Mouse (Mus musculus) hindbrain, embryonic 11.5 days (tissue): ENCODE data around the gene Cul4a. TPM values are rescaled to one million over a fixed set of nuclear protein-coding genes. Genes with fewer than 3 reads are reported as not detected.
"Not testable (repeated sequence)": the region's sequence is repeated elsewhere in the genome, so short reads cannot be mapped to it uniquely, and the experiment has no call there.

Experiments
- ATAC-seq: fragments of 200-750 bp; cut with Nextera tagmentation; 2 replicates; pipeline ENCODE4 v1.8.0; 2017; ENCODE audit warnings: mild to moderate bottlenecking, moderate TSS enrichment, moderate library complexity; ENCODE audit not compliant: low FRiP score
- DNase-seq: peaks from one replicate; pipeline ENCODE4 v3.0.0-alpha.2; 2015; ENCODE audit warnings: low spot score
- H3K27ac ChIP-seq: fragments of 300-500 bp; sonication (generic); 2 replicates; pipeline ENCODE4 v1.5.1; 2014; ENCODE audit warnings: mild to moderate bottlenecking, low read depth, low read length
- H3K27me3 ChIP-seq: fragments of 300-500 bp; sonication (generic); 2 replicates; pipeline ENCODE4 v1.6.1; 2014; ENCODE audit warnings: mild to moderate bottlenecking, low read length, moderate library complexity, mixed read lengths; ENCODE audit not compliant: control insufficient read depth, insufficient read depth
- H3K36me3 ChIP-seq: fragments of 300-500 bp; sonication (generic); 2 replicates; pipeline ENCODE4 v1.6.1; 2014; ENCODE audit warnings: mild to moderate bottlenecking, low read length, moderate library complexity, mixed read lengths; ENCODE audit not compliant: control insufficient read depth, insufficient read depth
- H3K4me1 ChIP-seq: fragments of 300-500 bp; sonication (generic); replicated peaks from 2 replicates; pipeline ENCODE4 v1.6.1; 2014; ENCODE audit warnings: low read length, mixed read lengths; ENCODE audit not compliant: control insufficient read depth, insufficient read depth
- H3K4me2 ChIP-seq: fragments of 300-500 bp; sonication (generic); replicated peaks from 2 replicates; pipeline ENCODE4 v1.6.1; 2014; ENCODE audit warnings: mild to moderate bottlenecking, low read depth, low read length
- H3K4me3 ChIP-seq: fragments of 300-500 bp; sonication (generic); 2 replicates; pipeline ENCODE4 v1.5.1; 2014; ENCODE audit warnings: low read depth, low read length
- H3K9ac ChIP-seq: fragments of 300-500 bp; sonication (generic); 2 replicates; pipeline ENCODE4 v1.6.1; 2014; ENCODE audit warnings: low read depth, low read length
- H3K9me3 ChIP-seq: fragments of 300-500 bp; sonication (generic); 2 replicates; pipeline ENCODE4 v1.6.1; 2016; ENCODE audit warnings: low read length; ENCODE audit not compliant: control insufficient read depth
- WGBS: fragments of 180-500 bp; shearing (Covaris S2); extraction: QIAGEN DNeasy Blood & Tissue Kit; methylation state at CpG from one replicate; pipeline ENCODE4 v1.1.7; 2014; 5-methylcytosine and 5-hydroxymethylcytosine counted together
- polyA plus RNA-seq: library from polyadenylated mRNA; unstranded; fragments of >200 nt; fragmentation: Nextera tagmentation; extraction: Ambion mirVana; gene quantifications from 2 replicates; pipeline ENCODE4 v1.2.1, GENCODE M21; 2014

Cul4a gene
- polyA plus RNA-seq = 83.5 and 93.0 TPM in 2 replicates

GRCm38 (mm10) chr8:13105087-13105881 is at the start of gene Cul4a, which contains the start of gene Pcid2:
Gene Cul4a, plus strand, starts transcription at chr8:13105621.
Gene Pcid2, minus strand, starts transcription at chr8:13105459.
- Histone ChIP-seq H3K27me3 (no peaks in the 10 kb centered on the region), H3K9me3 (no peaks in the 10 kb centered on the region), H3K4me3 (peak within 1 kb of the TSS; percentile 86), H3K36me3 (no peaks in the 10 kb centered on the region), H3K4me1 (peaks cover 5% of the 10 kb centered on the region), H3K9ac (peak within 1 kb of the TSS; percentile 92), H3K27ac (peak within 1 kb of the TSS; percentile 73), H3K4me2 (peak within 1 kb of the TSS; percentile 90)
- DNase-seq (peak; percentile 99), ATAC-seq (peak; percentile 97)
- under 1% methylated on average over 73 of the region's 87 CpGs for WGBS

- ATAC-seq (no peak), DNase-seq (no peak)
- H3K4me3 ChIP-seq = no peak overlapping the region
- H3K4me1 ChIP-seq = no peaks in the 10 kb centered on the region
- H3K27me3 ChIP-seq = no peaks in the 10 kb centered on the region
- 84% methylated on average over 4 of the region's 4 CpGs for WGBS
- H3K27ac ChIP-seq = no peak overlapping the region
- H3K9me3 ChIP-seq = no peaks in the 10 kb centered on the region
- no peak overlapping the region for H3K9ac ChIP-seq
- no peak overlapping the region for H3K4me2 ChIP-seq
- no peaks in the 10 kb centered on the region for H3K36me3 ChIP-seq
Measured at GRCm38 (mm10) chr8:13057351-13057750, 48.1 kb upstream of the Cul4a start.

- Histone ChIP-seq H3K4me3 (no peak within 1 kb of the TSS), H3K9ac (no peak within 1 kb of the TSS), H3K36me3 (no peaks in the 10 kb centered on the region), H3K27ac (no peak within 1 kb of the TSS), H3K4me1 (no peaks in the 10 kb centered on the region), H3K27me3 (no peaks in the 10 kb centered on the region), H3K9me3 (no peaks in the 10 kb centered on the region), H3K4me2 (no peak within 1 kb of the TSS)
- no peak for DNase-seq
- WGBS = 82% methylated on average over 17 of the region's 17 CpGs
- no peak for ATAC-seq
Measured at GRCm38 (mm10) chr8:13060441-13061150, 44.8 kb upstream of the Cul4a start, which contains the start of gene Proz. Gene Proz, plus strand, starts transcription at chr8:13060914.

DNA sequence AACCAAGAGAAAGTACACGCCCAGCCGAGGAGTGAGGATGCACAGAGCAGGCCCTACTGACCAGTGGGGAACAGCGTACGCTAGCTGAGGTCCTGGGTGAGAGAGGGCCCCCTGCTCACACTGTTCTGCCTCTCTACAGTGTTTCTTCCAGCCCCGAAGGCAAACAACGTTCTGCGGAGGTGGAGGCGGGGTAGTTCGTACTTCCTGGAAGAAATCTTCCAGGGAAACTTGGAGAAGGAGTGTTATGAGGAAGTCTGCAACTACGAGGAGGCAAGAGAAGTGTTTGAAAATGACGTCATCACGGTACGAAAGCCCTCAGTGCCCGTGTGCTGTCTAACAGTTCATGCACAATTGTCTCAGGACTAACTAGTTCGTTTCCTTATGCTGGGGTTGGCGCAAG is 42.3 kb upstream of the Cul4a start:
- Histone ChIP-seq H3K4me3 (no peak overlapping the region), H3K4me1 (no peaks in the 10 kb centered on the region), H3K27me3 (no peaks in the 10 kb centered on the region), H3K36me3 (no peaks in the 10 kb centered on the region), H3K4me2 (no peak overlapping the region), H3K27ac (no peak overlapping the region), H3K9me3 (no peaks in the 10 kb centered on the region), H3K9ac (no peak overlapping the region)
- ATAC-seq (no peak), DNase-seq (no peak)
- WGBS = 81% methylated on average over 16 of the region's 16 CpGs

DNA sequence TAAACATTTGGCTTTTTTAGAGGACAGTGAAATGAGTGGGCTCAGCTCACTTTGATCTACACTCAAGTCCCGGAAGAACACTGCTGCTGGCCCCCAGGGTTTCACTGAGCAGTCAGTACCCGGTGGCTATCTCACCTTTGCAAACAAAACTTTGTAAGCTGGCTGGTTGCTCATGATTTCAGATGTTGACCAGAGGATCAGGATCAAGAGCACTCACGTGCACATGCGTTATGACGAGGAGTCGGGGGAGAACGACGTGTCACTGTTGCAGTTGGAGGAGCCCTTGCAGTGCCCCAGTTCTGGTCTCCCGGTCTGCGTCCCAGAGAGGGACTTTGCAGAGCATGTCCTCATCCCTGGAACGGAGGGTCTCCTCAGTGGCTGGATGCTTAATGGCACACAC is 32.2 kb upstream of the Cul4a start:
- Histone ChIP-seq H3K4me1 (no peaks in the 10 kb centered on the region), H3K27ac (no peak overlapping the region), H3K27me3 (no peaks in the 10 kb centered on the region), H3K4me3 (no peak overlapping the region), H3K9me3 (no peaks in the 10 kb centered on the region), H3K9ac (no peak overlapping the region), H3K4me2 (no peak overlapping the region), H3K36me3 (peaks cover 8% of the 10 kb centered on the region; the same call in 1 of the 2 replicates)
- DNase-seq = no peak
- ATAC-seq = no peak
- 91% methylated on average over 11 of the region's 11 CpGs for WGBS

DNA sequence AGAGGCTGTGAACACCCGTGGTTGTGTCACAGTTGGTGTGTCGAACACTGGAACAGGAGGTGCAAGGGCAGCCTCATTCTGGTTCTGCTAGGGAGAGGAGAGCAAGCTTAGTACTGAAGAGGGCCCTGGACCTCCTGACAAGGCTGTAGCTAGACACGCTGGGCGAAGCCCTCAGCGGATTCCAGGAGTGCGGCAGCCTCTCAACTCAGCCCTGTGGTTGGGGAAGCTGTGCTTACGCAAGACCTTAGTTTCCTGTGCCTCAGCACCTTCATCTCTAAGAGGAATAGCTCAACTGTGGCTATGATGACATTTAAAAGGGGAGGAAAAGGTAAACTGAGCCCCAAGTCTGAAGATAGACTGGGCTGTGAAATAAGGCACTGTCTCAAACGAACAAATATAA is 30.4 kb upstream of the Cul4a start:
- no peaks in the 10 kb centered on the region for H3K27me3 ChIP-seq
- no peak overlapping the region for H3K4me2 ChIP-seq
- H3K27ac ChIP-seq = no peak overlapping the region
- peaks cover 15% of the 10 kb centered on the region; the same call in 1 of the 2 replicates for H3K36me3 ChIP-seq
- H3K4me1 ChIP-seq = no peaks in the 10 kb centered on the region
- no peaks in the 10 kb centered on the region for H3K9me3 ChIP-seq
- no peak overlapping the region for H3K4me3 ChIP-seq
- ATAC-seq = no peak
- H3K9ac ChIP-seq = no peak overlapping the region
- WGBS = 96% methylated on average over 8 of the region's 8 CpGs
- DNase-seq = no peak

DNA sequence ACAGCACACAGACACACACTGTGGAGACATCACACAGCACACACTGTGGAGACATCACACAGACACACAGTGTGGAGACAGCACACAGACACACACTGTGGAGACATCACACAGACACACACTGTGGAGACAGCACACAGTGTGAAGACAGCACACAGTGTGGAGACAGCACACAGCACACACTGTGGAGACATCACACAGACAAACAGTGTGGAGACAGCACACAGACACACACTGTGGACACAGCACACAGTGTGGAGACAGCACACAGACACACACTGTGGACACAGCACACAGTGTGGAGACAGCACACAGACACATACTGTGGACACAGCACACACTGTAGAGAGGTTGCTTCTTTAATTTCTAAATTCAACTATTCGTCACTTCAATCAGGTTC is 29.8 kb upstream of the Cul4a start:
- H3K27me3 ChIP-seq, H3K9ac ChIP-seq, H3K27ac ChIP-seq, H3K4me2 ChIP-seq, H3K4me1 ChIP-seq, ATAC-seq, DNase-seq, H3K4me3 ChIP-seq, H3K9me3 ChIP-seq: not testable (repeated sequence)
- 95% methylated on average over 1 of the region's 1 CpGs for WGBS
- H3K36me3 ChIP-seq = peaks cover 15% of the 10 kb centered on the region; the same call in 1 of the 2 replicates

DNA sequence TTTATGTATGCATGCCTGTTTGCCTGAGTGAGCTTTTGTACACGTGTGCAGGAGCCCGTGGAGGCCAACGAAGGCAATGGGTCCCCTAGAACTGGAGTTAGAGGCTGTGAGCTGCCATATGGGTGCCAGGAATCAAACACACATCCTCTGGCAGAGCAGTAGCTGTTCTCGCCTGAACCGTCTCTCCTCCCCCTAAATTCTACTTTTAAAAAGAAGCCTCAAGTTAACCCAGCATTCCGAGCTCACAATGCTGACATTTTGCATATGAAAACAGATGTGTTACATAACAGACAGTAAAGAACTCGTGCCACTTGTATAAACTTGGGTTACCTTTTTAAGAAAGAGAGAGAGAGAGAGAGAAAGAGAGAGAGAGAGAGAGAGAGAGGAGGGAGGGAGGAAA is 27.9 kb upstream of the Cul4a start:
- Histone ChIP-seq H3K9me3 (no peaks in the 10 kb centered on the region), H3K9ac (no peak overlapping the region), H3K4me2 (no peak overlapping the region), H3K27me3 (no peaks in the 10 kb centered on the region), H3K4me3 (no peak overlapping the region), H3K36me3 (peaks cover 18% of the 10 kb centered on the region; the same call in 1 of the 2 replicates), H3K27ac (no peak overlapping the region), H3K4me1 (no peaks in the 10 kb centered on the region)
- no peak for ATAC-seq
- WGBS = 85% methylated on average over 7 of the region's 7 CpGs
- no peak for DNase-seq
